Mouse (Mus musculus): ENCODE measurements around the gene Plekhg1.

- TF ChIP-seq CTCF (IDR thresholded peaks at IDR 0.05; ENCODE audit: low read depth, low read length) = no peak
- no peak for TF ChIP-seq POLR2A (IDR thresholded peaks at IDR 0.05; ENCODE audit: insufficient read depth, low read length)
- no peak for TF ChIP-seq EP300 (IDR thresholded peaks at IDR 0.05; ENCODE audit: insufficient read depth, low read depth, low read length)
Measured at GRCm38 (mm10) chr10:3972237-3972636, 232.1 kb downstream of the Plekhg1 start.

All from ES-Bruce4 (cell line).